Mouse (Mus musculus) intestine, embryonic 14.5 days (tissue): ENCODE data around the gene Pinlyp. TPM values are rescaled to one million over a fixed set of nuclear protein-coding genes. Genes with fewer than 3 reads are reported as not detected.

Experiments
- ATAC-seq: fragments of 200-750 bp; cut with Nextera tagmentation; replicated peaks from 2 replicates; pipeline ENCODE4 v1.8.0; 2017; ENCODE audit warnings: low read depth, moderate number of reproducible peaks, moderate TSS enrichment, moderate library complexity; ENCODE audit not compliant: low FRiP score, low TSS enrichment
- DNase-seq: peaks from one replicate; pipeline ENCODE4 v3.0.0-alpha.2; 2018; ENCODE audit warnings: low spot score
- H3K27ac ChIP-seq: fragments of 300-500 bp; sonication (generic); 2 replicates; pipeline ENCODE4 v1.5.1; 2014; ENCODE audit warnings: low read depth, mild to moderate bottlenecking, control low read depth
- H3K27me3 ChIP-seq: fragments of 300-500 bp; sonication (generic); replicated peaks from 2 replicates; pipeline ENCODE4 v1.6.1; 2014; ENCODE audit warnings: low read length, control low read depth; ENCODE audit not compliant: control insufficient read depth, insufficient read depth
- H3K36me3 ChIP-seq: fragments of 300-500 bp; sonication (generic); 2 replicates; pipeline ENCODE4 v1.6.1; 2014; ENCODE audit warnings: low read length, control low read depth; ENCODE audit not compliant: control insufficient read depth, insufficient read depth
- H3K4me1 ChIP-seq: fragments of 300-500 bp; sonication (generic); replicated peaks from 2 replicates; pipeline ENCODE4 v1.6.1; 2014; ENCODE audit warnings: low read length, control low read depth, mixed read lengths; ENCODE audit not compliant: control insufficient read depth, insufficient read depth
- H3K4me2 ChIP-seq: fragments of 300-500 bp; sonication (generic); 2 replicates; pipeline ENCODE4 v1.6.1; 2014; ENCODE audit warnings: low read length
- H3K4me3 ChIP-seq: fragments of 300-500 bp; sonication (generic); 2 replicates; pipeline ENCODE4 v1.5.1; 2014; ENCODE audit warnings: low read depth, low read length, control low read depth, mixed read lengths
- H3K9ac ChIP-seq: fragments of 300-500 bp; sonication (generic); 2 replicates; pipeline ENCODE4 v1.6.1; 2014; ENCODE audit warnings: mild to moderate bottlenecking, low read length
- H3K9me3 ChIP-seq: fragments of 300-500 bp; sonication (generic); 2 replicates; pipeline ENCODE4 v1.6.1; 2016; ENCODE audit warnings: low read length, control low read depth; ENCODE audit not compliant: control insufficient read depth
- WGBS: fragments of 180-500 bp; shearing (Covaris S2); extraction: QIAGEN DNeasy Blood & Tissue Kit; methylation state at CpG from one replicate; pipeline ENCODE4 v1.1.7; 2014; 5-methylcytosine and 5-hydroxymethylcytosine counted together
- polyA plus RNA-seq: library from polyadenylated mRNA; unstranded; fragments of >200 nt; fragmentation: Nextera tagmentation; extraction: Ambion mirVana; gene quantifications from 2 replicates; pipeline ENCODE4 v1.2.1, GENCODE M21; 2014

The Pinlyp gene
- polyA plus RNA-seq, 1 experiment from 2014 or later = not detected

DNA sequence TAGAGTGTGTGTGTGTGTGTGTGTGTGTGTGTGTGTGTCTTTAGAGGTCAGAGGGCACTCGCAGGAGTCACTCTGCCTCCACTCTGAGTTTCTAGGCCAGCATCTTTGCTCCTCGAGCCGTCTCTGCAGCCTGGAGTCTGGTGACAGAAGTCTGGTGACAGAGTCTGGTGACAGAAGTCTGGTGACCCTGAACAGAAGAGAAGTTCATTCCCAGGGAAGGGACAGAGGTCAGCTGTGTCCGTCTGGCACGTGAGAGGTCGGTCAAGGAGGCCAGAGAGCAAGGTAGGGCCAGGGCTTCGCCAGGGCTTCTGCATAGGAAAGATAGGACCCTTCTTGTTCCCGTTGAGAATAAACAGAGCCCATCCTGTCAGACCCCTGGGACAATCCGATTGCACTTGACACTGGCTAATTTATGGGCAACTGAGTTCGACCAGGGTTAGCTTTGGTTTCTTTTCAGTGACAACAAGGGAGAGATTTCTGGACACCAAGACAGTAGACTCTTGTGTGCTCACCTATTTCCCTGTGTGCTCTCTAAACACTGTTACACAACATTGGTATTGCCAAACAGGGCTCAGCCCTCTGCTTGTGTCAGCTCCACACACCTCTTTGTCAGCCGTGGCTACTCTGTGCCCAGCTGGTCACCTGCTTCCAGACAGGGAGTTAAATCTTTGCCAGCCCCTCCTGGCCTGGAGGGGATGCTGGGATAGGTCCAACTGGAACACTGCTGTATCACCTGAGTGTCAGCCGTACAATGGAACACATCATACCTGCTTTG, 6.3 kb upstream of the Pinlyp start:
- peaks cover 7% of the 10 kb centered on the region for H3K4me1 ChIP-seq
- no peak for DNase-seq
- H3K36me3 ChIP-seq = peaks cover 56% of the 10 kb centered on the region
- no peak overlapping the region for H3K4me2 ChIP-seq
- 76% methylated on average over 12 of the region's 12 CpGs for WGBS
- no peak for ATAC-seq
- no peaks in the 10 kb centered on the region for H3K9me3 ChIP-seq
- H3K27ac ChIP-seq = no peak overlapping the region
- H3K9ac ChIP-seq = no peak overlapping the region
- no peak overlapping the region for H3K4me3 ChIP-seq
- no peaks in the 10 kb centered on the region for H3K27me3 ChIP-seq

DNA sequence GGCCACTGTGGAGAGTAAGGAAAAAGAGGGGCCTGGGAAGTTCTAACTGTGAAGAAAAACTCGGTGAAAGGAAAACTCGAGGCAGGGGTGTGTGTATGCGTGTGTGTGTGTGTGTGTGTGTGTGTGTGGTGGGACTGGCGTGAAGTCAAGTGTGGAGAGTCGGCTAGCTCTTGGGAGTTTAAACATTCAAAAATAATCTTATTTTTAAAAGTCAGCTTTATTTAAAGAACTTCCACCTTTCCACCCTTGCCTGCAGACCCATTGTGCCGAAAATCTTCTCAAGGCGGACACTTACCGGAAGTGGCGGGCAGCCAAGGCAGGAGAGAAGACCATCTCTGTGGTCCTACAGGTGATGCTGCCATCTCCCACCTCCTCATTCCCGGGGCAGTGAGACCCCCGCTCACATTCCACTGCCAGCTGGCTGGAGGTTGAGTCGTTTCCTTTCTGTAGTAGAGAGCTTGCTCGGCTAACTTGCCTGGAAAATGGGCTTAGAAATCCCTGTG, 1.7 kb upstream of the Pinlyp start:
- peak overlapping the region; percentile 78 for H3K4me2 ChIP-seq
- H3K36me3 ChIP-seq = peaks cover 35% of the 10 kb centered on the region
- no peaks in the 10 kb centered on the region for H3K27me3 ChIP-seq
- WGBS = 26% methylated on average over 13 of the region's 13 CpGs
- 0 out of 2 replicates have a peak, but pooled peaks have one; percentile 4 for ATAC-seq
- peaks cover 11% of the 10 kb centered on the region for H3K4me1 ChIP-seq
- H3K9me3 ChIP-seq = no peaks in the 10 kb centered on the region
- no peak for DNase-seq
- H3K27ac ChIP-seq = peak overlapping the region; percentile 74
- peak overlapping the region; percentile 68 for H3K4me3 ChIP-seq
- H3K9ac ChIP-seq = peak overlapping the region; percentile 69

- H3K4me3 ChIP-seq = peak overlapping the region; percentile 68
- peak; percentile 99 for ATAC-seq
These were observed 894 bp upstream of the Pinlyp start for GRCm38 (mm10) chr7:24546634-24547389.

DNA sequence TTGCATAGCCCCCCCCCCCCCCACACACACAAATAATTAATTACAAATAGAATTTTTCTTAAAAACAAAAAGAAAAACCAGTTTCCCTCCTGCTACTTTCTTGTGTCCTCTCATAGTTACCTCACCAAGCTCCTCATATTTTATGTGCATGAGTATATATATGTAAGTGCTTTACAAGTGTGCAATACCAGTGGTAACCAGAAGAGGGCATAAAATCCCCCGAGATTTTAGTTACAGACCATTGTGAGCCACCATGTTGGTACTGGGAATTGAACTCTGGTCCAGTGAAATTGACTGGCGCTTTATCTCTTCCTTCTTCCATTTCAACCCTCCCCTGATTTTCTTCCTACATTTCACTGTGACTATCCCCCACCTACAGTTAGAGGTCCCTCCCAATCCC, 1.4 kb downstream of the Pinlyp start:
- H3K27me3 ChIP-seq = no peaks in the 10 kb centered on the region
- H3K4me3 ChIP-seq = no peak overlapping the region
- H3K4me2 ChIP-seq = no peak overlapping the region
- peaks cover 14% of the 10 kb centered on the region for H3K36me3 ChIP-seq
- no peaks in the 10 kb centered on the region for H3K9me3 ChIP-seq
- no peak overlapping the region for H3K27ac ChIP-seq
- H3K9ac ChIP-seq = no peak overlapping the region
- no peak for ATAC-seq
- 84% methylated on average over 2 of the region's 2 CpGs for WGBS
- no peak for DNase-seq
- H3K4me1 ChIP-seq = peaks cover 11% of the 10 kb centered on the region

More at GRCm38 (mm10) chr7:24546634-24547389, 894 bp upstream of the Pinlyp start:
- peak overlapping the region; percentile 78 for H3K4me2 ChIP-seq
- H3K4me1 ChIP-seq = peaks cover 11% of the 10 kb centered on the region
- peak overlapping the region; percentile 74 for H3K27ac ChIP-seq
- no peaks in the 10 kb centered on the region for H3K9me3 ChIP-seq
- peaks cover 28% of the 10 kb centered on the region for H3K36me3 ChIP-seq
- peak overlapping the region; percentile 69 for H3K9ac ChIP-seq
- peak; percentile 98 for DNase-seq
- under 1% methylated on average over 57 of the region's 57 CpGs for WGBS
- H3K27me3 ChIP-seq = no peaks in the 10 kb centered on the region

DNA sequence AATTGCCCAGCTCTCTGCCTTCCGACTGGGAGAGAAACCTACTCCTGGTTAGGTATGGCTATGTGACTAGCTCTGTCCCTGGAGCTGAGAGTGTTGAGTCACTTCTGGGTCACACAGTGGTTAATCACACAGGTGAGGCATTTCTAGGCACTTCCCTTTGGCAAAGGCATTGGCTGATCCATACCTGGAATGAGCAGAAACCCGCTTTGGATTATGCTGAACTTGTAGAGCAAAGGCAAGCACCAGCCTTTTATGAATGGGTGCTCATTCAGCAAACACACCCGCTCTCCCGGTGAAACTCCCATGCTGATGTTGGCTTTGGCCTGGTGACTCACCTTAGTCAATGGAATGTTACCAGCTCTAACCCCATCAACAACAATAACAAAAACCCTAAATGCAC, 6.2 kb downstream of the Pinlyp start:
- WGBS = 89% methylated on average over 4 of the region's 4 CpGs
- H3K27ac ChIP-seq = no peak overlapping the region
- H3K36me3 ChIP-seq = no peaks in the 10 kb centered on the region; the same call in 1 of the 2 replicates
- H3K4me3 ChIP-seq = no peak overlapping the region
- H3K9ac ChIP-seq = no peak overlapping the region
- no peak overlapping the region for H3K4me2 ChIP-seq
- no peak for DNase-seq
- no peak for ATAC-seq
- H3K4me1 ChIP-seq = no peaks in the 10 kb centered on the region
- no peaks in the 10 kb centered on the region for H3K9me3 ChIP-seq
- H3K27me3 ChIP-seq = no peaks in the 10 kb centered on the region

DNA sequence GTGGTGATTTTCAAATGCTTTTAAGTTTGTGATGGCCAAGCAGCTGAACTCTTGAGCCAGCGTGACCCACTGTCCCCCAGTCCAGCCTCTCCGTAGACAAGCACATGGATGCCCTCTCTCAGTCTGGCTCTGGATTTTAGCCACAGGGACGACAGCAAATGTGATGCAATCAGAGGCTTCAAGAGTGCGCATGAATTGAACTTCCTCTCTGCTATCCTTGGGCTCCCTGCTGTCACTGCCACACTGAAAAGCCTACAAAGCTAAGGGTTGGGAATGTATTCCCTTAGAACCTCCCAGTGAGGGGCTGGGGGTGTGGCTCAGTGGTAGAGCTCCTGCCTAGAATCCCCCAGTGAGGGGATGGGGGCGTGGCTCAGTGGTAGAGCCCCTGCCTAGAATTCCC, 7.2 kb downstream of the Pinlyp start:
- peaks cover 9% of the 10 kb centered on the region for H3K36me3 ChIP-seq
- no peak for ATAC-seq
- WGBS = 86% methylated on average over 5 of the region's 5 CpGs
- H3K4me3 ChIP-seq = no peak overlapping the region
- no peak for DNase-seq
- no peaks in the 10 kb centered on the region for H3K9me3 ChIP-seq
- no peak overlapping the region for H3K27ac ChIP-seq
- no peaks in the 10 kb centered on the region for H3K27me3 ChIP-seq
- H3K4me1 ChIP-seq = no peaks in the 10 kb centered on the region
- no peak overlapping the region for H3K4me2 ChIP-seq
- no peak overlapping the region for H3K9ac ChIP-seq

DNA sequence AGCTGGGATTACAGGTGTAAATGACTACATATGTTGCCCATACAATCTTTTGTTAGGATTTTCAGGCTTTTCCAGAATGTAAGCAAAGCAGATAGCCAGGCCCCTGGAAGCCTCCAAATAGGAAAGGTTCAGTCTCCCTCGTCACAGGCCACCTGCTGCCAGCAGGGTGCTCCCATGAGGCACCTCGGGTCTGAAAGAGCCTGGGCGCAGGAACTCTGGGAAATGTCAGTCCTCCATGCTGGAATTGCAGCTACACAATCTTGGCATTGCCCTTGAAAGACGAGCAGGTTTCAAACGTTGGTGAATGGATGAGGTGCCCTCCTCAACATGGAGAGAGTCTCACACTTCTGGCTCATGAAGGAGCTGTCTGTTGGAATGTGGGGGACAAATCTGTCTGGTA, 7.8 kb downstream of the Pinlyp start:
- H3K4me1 ChIP-seq = no peaks in the 10 kb centered on the region
- ATAC-seq (no peak), DNase-seq (no peak)
- no peak overlapping the region for H3K4me3 ChIP-seq
- no peak overlapping the region for H3K4me2 ChIP-seq
- H3K27me3 ChIP-seq = 0 out of 2 replicates have a peak, but pooled peaks cover 3% of the 10 kb centered on the region
- no peaks in the 10 kb centered on the region for H3K9me3 ChIP-seq
- H3K9ac ChIP-seq = no peak overlapping the region
- WGBS = 44% methylated on average over 5 of the region's 5 CpGs
- peaks cover 14% of the 10 kb centered on the region for H3K36me3 ChIP-seq
- H3K27ac ChIP-seq = no peak overlapping the region

DNA sequence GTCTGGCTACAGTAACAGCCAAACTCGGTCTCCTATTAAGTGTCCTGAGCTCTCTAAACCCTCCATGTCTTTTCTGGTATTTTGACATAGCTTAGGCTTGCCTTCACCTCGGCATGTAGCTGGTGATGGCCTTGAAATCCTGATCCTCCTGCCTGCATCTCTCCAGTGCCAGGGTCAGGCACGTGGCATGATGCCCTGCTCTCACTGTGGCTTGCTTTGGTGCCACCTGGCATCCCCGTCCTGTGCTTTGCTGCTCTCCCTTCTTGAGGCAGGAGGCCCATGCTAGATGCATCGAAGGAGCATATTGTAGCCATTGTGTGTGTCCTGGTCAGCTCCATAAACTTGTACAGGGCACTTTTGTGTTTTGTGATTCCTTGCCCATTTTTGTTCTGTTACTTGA, 8.3 kb downstream of the Pinlyp start:
- Histone ChIP-seq H3K4me3 (no peak overlapping the region), H3K27me3 (0 out of 2 replicates have a peak, but pooled peaks cover 3% of the 10 kb centered on the region), H3K9me3 (no peaks in the 10 kb centered on the region), H3K9ac (no peak overlapping the region), H3K4me2 (no peak overlapping the region), H3K36me3 (peaks cover 16% of the 10 kb centered on the region), H3K4me1 (no peaks in the 10 kb centered on the region), H3K27ac (no peak overlapping the region)
- no peak for ATAC-seq
- DNase-seq = no peak
- 80% methylated on average over 5 of the region's 5 CpGs for WGBS
